Mouse (Mus musculus): Measurements from ENCODE around the gene F930015N05Rik.

DNA sequence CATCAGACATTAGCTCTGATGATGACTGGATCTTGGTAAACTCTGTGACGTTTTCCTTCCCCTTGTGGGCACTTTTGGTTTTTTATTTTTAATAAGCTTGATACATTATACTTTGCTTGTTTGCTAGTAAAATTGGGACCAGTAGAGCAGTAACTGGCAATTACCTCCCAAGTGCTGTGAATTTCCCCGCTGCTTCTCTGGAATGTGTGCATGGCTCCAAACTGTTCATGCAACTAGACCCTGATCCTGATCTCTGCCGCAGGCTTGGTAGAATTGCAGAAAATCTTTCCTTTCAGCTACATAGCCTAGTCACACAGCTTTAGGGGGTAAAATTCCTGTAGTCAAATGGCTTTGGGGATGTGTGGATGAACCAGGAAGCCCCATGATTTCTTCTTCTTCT lies 37.2 kb upstream of the F930015N05Rik start:
- TF ChIP-seq CTCF (IDR thresholded peaks at IDR 0.05; ENCODE audit: low read depth) (no peak), EP300 (IDR thresholded peaks at IDR 0.05; ENCODE audit: low read depth) (no peak)

Data from liver, embryonic 14.5 days (tissue).